Mouse (Mus musculus) ES-E14 (cell line): ENCODE results near the gene Prl2c1. TPM values are rescaled to one million over a fixed set of nuclear protein-coding genes. Genes with fewer than 3 reads are reported as not detected.
"Not testable (repeated sequence)": the region's sequence is repeated elsewhere in the genome, so short reads cannot be mapped to it uniquely, and the experiment has no call there.

Experiments
- DNase-seq: peaks from one replicate; pipeline ENCODE4 v3.0.0-alpha.2; 2013; ENCODE audit warnings: low read depth, low spot score
- H3K27ac ChIP-seq: 2 replicates; pipeline ENCODE4 v1.5.1; 2012; ENCODE audit warnings: low read depth, mild to moderate bottlenecking, low read length, moderate library complexity, mixed read lengths; ENCODE audit not compliant: poor library complexity, insufficient read depth, severe bottlenecking
- H3K36me3 ChIP-seq: 2 replicates; pipeline ENCODE4 v1.6.1; 2012; ENCODE audit warnings: mild to moderate bottlenecking, low read length, moderate library complexity, mixed read lengths; ENCODE audit not compliant: control insufficient read depth, poor library complexity, insufficient read depth, severe bottlenecking
- H3K4me1 ChIP-seq, 2 experiments: fragments of 150-350 bp in 1 of 2; sonication (generic) in 1 of 2; 2 replicates each; pipeline ENCODE4 v1.6.1; 2012; ENCODE audit warnings: low read length in 2 of 2, mild to moderate bottlenecking in 1 of 2, mixed read lengths in 1 of 2; ENCODE audit not compliant: control insufficient read depth in 2 of 2, insufficient read depth in 2 of 2, poor library complexity in 1 of 2
- H3K4me3 ChIP-seq, 2 experiments: fragments of 150-350 bp in 1 of 2; sonication (generic) in 1 of 2; 2 replicates each; pipeline ENCODE4 v1.5.1; 2012; ENCODE audit warnings: low read length in 2 of 2, low read depth in 1 of 2, mild to moderate bottlenecking in 1 of 2, mixed read lengths in 1 of 2; ENCODE audit not compliant: insufficient read depth in 1 of 2, poor library complexity in 1 of 2, severe bottlenecking in 1 of 2
- H3K9ac ChIP-seq: 2 replicates; pipeline ENCODE4 v1.6.1; 2012; ENCODE audit warnings: low read depth, mild to moderate bottlenecking, low read length, mixed read lengths; ENCODE audit not compliant: poor library complexity, insufficient read depth, severe bottlenecking
- H3K9me3 ChIP-seq: fragments of 150-350 bp; sonication (generic); 2 replicates; pipeline ENCODE4 v1.6.1; 2012; ENCODE audit warnings: low read depth, mild to moderate bottlenecking, low read length; ENCODE audit not compliant: control insufficient read depth, insufficient read depth
- CHD2 ChIP-seq: IDR thresholded peaks from 2 replicates; pipeline ENCODE4 v1.6.1; 2014; ENCODE audit warnings: mild to moderate bottlenecking, low read depth, low read length, inconsistent platforms
- HCFC1 ChIP-seq: IDR thresholded peaks from 2 replicates; pipeline ENCODE4 v1.6.1; 2012; ENCODE audit warnings: low read length, inconsistent platforms, borderline replicate concordance; ENCODE audit not compliant: insufficient read depth
- MAFK ChIP-seq: IDR thresholded peaks from 2 replicates; pipeline ENCODE4 v1.6.1; 2014; ENCODE audit warnings: mild to moderate bottlenecking, low read depth, low read length, inconsistent platforms; ENCODE audit not compliant: insufficient read depth
- ZC3H11A ChIP-seq: IDR thresholded peaks from 2 replicates; pipeline ENCODE4 v1.6.1; 2012; ENCODE audit warnings: low read depth, mild to moderate bottlenecking, inconsistent platforms, low read length, borderline replicate concordance
- ZNF384 ChIP-seq: IDR thresholded peaks from 2 replicates; pipeline ENCODE4 v1.6.1; 2012; ENCODE audit warnings: low read depth, low read length, inconsistent platforms
- in situ Hi-C, 2 experiments: fragments of 600-800 bp; cut with MboI; formaldehyde crosslinking; loops; one replicate each; pipeline ENCODE4 v1.15.1; 2025; ENCODE audit warnings: low sequenced_read_pairs in 2 of 2, inconsistent platforms in 1 of 2; ENCODE audit not compliant: unreplicated experiment in 2 of 2
- total RNA-seq: library from RNA; depleted of rRNA; stranded (reverse); fragments of 300-350 nt; gene quantifications from 2 replicates; pipeline ENCODE4 v1.2.3, GENCODE M21; 2012; rRNA removed

Prl2c1 gene
- not detected in 2 replicates for total RNA-seq

DNA sequence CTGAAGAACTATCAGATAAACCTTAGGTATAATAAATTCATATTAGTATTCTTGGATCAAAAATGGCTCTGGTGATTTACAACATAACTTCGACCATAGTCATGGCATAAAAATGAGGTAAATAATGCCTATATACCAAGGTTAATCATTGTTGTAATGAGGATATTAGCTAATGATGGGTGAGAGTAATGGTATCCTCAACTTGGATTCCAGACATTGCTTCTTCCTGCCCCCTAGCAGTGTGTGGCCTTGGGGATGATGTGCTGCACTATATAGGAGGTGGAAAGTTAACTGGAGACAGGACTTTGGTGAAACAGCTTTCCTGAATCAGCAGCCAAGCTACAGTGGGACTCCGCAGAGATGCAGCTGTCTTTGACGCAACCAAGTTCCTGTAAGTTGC is at the start of gene Prl2c1:
Gene Prl2c1, plus strand, starts transcription at position 301 of the 400 bp plus-strand sequence.
- H3K4me1 ChIP-seq: no peaks in the 10 kb centered on the region
- TF ChIP-seq ZNF384 (no peak), ZC3H11A (no peak), CHD2 (no peak), MAFK (no peak), HCFC1 (no peak)
- no peak within 1 kb of the TSS for H3K27ac ChIP-seq
- in situ Hi-C loops: no loop called here
- H3K4me3 ChIP-seq: no peak within 1 kb of the TSS
- no peak for DNase-seq
- H3K9me3 ChIP-seq: no peaks in the 10 kb centered on the region
- no peak within 1 kb of the TSS for H3K9ac ChIP-seq
- no peaks in the 10 kb centered on the region for H3K36me3 ChIP-seq

- DNase-seq: no peak
- Histone ChIP-seq H3K4me3 (no peak within 1 kb of the TSS), H3K27ac (no peak within 1 kb of the TSS), H3K9me3 (no peaks in the 10 kb centered on the region), H3K36me3 (no peaks in the 10 kb centered on the region), H3K4me1 (no peaks in the 10 kb centered on the region), H3K9ac (no peak within 1 kb of the TSS)
- in situ Hi-C loops: no loop called here
- no peak for TF ChIP-seq ZNF384
- TF ChIP-seq CHD2: no peak
- no peak for TF ChIP-seq ZC3H11A
- no peak for TF ChIP-seq MAFK
- TF ChIP-seq HCFC1: no peak
These were observed 47.8 kb upstream of the Prl2c1 start, which contains the start of gene Prl2a1 for GRCm38 (mm10) chr13:27801354-27801753. Gene Prl2a1, plus strand, starts transcription at chr13:27801654.

- in situ Hi-C loops: no loop called here
- no peak overlapping the region for H3K9ac ChIP-seq
- H3K27ac ChIP-seq: no peak overlapping the region
- no peaks in the 10 kb centered on the region for H3K36me3 ChIP-seq
- H3K9me3 ChIP-seq: no peaks in the 10 kb centered on the region
- TF ChIP-seq ZC3H11A: no peak
- no peak overlapping the region for H3K4me3 ChIP-seq
- DNase-seq: no peak
- no peaks in the 10 kb centered on the region for H3K4me1 ChIP-seq
These were observed 46.4 kb upstream of the Prl2c1 start for GRCm38 (mm10) chr13:27802765-27803164.

DNA sequence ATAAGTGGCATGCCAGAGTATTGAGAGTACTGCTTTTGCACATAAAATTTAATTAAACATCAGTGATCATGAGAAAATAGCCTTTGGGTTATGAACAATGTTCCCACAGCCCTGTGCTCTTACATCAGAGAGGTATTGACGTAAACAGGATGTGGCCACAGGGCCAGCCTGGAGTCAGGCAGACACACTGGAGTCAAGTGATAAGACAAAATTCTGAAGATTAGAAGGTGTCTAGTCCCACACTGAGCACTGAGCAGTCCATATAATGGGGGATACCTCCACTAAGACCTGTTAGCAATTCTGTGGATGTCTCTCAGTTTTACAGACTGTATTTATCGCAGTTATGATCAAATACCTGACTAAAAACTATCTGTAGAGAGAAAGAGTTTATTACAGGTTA is 55.1 kb downstream of the Prl2c1 start:
- H3K36me3 ChIP-seq, H3K27ac ChIP-seq, H3K9ac ChIP-seq, H3K9me3 ChIP-seq, DNase-seq, H3K4me1 ChIP-seq, in situ Hi-C loops, H3K4me3 ChIP-seq: not testable (repeated sequence)

Other genes with a start within 250 kb of the Prl2c1 start
- 0.54 TPM in 1 of 2 replicates, not detected in the other for gene Prl7b1, start 238.8 kb upstream of the Prl2c1 start, total RNA-seq
- gene Prl7a1, start 206.8 kb upstream of the Prl2c1 start, total RNA-seq: not detected in 2 replicates
- not detected in 2 replicates for gene Prl7a2, start 181.3 kb upstream of the Prl2c1 start, total RNA-seq
- gene Prl7d1, start 132.6 kb upstream of the Prl2c1 start, total RNA-seq: 1.3 TPM in 1 of 2 replicates, not detected in the other
- not detected in 2 replicates for gene Prl7c1, start 68.5 kb upstream of the Prl2c1 start, total RNA-seq
- 2.7 TPM in 1 of 2 replicates, not detected in the other for gene Prl2a1, start 47.7 kb upstream of the Prl2c1 start, total RNA-seq
- gene Prl4a1, start 166.9 kb downstream of the Prl2c1 start, total RNA-seq: 0.58 TPM in 1 of 2 replicates, not detected in the other